Mouse (Mus musculus): ENCODE data around the gene Selenon.

Selenon gene

DNA sequence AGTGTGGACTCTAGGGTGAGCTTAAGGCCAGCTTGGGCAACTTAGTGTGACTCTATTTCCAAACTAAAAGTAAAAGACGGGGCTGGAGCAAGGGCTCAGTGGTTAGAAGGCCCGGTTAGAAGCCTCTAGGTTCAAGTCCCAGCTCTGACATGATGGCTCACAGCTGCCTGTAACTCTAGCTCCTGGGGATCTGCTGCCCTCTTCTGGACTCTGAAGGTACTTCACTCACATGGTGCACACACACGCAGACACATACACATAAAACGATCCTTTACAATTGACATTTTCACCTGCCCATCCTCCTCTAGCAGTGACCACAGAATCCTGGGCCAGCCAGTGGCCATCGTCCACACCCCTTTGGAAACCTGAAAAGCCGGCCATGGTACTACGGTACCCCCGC lies 2.1 kb downstream of the Selenon start:
- in situ Hi-C loops (cut with MboI; ENCODE audit: unreplicated experiment in 2 of 2): loop anchor here in 1 of 2 experiments (10.0 kb wide), 1 partner anchor 325 kb away; no protein-coding TSS in a partner anchor

DNA sequence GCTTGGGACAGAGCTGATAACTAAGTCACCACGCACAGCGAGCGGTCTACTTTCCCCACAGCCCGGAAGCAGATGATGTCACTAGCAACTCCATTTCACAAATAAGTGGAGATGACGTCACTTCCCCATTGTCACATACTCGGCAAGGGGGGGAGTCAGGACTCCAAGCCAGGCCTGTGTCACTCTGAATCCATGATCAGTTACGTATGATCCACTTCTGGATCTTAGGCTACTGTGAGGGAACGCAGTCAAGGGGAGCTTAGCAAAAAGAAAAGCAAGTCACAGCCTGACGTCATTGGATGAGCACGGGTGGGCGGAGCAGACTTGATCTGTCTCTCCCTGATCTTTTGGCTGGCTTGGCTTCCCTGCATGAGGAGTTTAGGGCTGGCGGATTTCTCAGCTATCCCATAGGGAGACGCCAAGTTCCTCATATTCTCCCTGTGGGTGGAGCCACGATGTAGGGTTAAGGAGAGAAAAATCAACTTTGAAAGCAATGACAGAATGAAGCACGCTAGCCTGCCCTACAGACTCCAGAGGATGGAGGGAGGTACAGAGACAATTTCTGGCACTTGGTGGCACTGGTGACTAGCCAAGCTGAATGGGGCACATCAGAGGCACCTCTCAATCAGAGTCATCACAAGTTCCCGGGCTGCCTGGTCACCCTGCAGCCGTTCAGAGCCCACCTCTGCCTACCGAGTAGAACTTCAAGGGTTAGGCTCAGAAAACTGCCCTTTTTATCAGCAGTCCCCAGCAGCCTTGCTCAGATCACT lies 3.6 kb downstream of the Selenon start:
- in situ Hi-C loops (cut with MboI; ENCODE audit: unreplicated experiment in 2 of 2): loop anchor here in 1 of 2 experiments (10.0 kb wide), 1 partner anchor 326 kb away; no protein-coding TSS in a partner anchor

DNA sequence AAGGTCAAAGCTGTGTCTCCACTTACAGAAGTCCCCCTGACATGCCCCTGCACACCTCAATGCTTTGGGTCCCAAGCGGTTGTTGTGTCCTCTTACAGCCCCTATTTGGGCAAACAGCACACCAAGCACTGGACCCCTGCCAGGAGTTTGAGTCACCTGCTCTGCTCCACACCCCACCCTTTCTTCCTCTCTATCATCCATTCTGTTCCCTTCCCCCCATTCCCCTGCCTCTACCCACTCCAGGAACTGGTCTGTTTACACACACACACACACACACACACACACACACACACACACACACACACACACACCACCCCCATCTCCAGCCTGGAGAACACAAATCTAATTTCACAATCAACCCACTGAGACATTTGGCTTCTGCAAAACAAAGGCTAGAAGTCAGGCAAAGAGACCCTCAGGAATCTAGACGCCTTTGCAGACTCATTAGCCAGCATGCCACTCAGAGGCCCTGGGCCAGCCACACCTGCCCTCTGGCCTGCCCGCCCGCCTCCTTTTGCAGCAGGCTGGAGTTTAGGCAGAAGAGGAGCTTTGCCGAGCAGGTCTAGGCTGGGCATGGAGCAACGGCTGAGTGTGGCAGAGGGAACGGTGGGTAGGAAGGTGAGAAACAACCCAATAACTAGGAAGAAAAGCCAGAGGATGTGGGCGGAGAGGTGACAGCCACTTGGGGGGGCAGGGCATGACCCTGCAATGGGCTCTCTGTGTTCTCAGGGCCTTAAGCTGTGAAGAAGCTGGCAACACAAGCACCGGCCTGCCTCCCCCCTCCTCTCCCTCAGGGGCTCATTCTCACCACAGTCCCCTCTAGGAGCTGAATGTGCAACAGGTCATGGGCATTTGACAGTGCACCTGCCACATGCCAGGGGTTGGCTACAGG lies 4.9 kb downstream of the Selenon start:
- in situ Hi-C loops (cut with MboI; ENCODE audit: unreplicated experiment in 2 of 2): loop anchor here in 1 of 2 experiments (10.0 kb wide), 1 partner anchor 328 kb away; no protein-coding TSS in a partner anchor

DNA sequence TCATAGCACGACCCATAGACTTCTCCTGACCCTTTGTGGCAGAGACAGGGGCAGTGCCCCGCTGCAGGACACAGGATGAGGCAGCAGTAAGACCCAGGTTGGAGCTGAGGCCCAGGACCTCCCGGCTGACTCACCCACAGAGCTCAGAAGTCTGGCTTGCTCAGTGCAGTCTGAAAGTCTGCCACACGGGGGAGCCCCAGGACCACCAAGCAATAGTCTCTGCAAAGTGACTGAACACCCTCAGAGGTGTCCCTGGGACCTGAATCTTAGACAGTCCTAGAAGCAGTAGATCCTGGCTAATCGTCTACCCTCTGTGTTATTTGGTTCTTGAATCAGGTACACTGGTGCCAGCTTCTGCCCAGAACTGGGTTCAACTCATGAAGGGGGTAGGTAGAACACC lies 8.7 kb downstream of the Selenon start:
- in situ Hi-C loops (cut with MboI; ENCODE audit: unreplicated experiment in 2 of 2): loop anchor here (5.0 to 10.0 kb wide), 6 partner anchors 39 to 334 kb away; no protein-coding TSS in a partner anchor

DNA sequence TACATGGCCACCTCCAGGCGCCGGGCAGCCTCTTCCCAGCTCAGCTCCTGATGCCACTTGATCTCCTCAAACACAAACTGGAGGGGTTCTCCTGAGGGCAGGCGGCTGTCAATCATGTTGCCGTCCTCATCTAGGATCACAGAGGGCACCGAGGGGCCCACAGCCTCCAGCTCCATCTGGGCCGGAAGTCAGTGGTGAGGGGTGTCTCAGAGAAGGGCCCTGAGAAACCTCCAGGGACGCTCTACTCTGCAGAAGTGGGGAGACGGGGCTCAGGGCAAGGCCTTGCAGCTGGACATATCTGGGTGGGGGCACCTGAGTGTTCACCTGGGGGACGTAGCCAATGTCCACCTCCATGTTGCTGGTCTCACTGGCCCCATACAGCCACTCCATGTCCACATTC lies 9.2 kb downstream of the Selenon start:
- in situ Hi-C loops (cut with MboI; ENCODE audit: unreplicated experiment in 2 of 2): loop anchor here (5.0 to 10.0 kb wide), 6 partner anchors 40 to 335 kb away; no protein-coding TSS in a partner anchor

DNA sequence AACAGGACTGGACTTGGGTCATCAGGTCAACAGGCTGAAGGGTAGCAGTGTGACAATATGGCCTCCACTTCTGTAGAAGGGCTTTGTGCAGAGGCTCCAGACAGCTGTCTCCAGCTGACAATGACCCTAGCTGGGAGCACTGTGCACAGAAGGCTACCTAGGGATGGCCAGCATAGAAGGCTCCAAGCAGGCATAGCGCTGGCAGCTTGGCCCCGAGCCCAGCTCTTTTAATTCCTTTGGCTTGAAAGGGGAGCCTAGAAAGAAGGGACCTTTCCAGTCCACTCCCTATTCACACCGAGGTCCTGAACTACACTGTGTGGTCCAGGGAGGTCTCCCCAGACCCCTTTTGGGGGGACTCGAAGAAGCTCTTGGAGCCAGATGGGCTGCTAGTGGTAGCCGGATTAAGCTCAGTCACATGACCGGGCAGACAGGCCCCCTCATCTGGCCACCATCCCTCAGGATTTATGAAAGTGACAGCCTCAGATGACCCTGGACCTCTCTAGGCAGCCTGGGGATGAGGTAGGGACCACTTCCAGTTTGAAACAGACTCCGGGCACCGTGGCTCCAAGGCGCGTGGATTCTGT lies 12.9 kb downstream of the Selenon start:
- in situ Hi-C loops (cut with MboI; ENCODE audit: unreplicated experiment in 2 of 2): no loop called here

DNA sequence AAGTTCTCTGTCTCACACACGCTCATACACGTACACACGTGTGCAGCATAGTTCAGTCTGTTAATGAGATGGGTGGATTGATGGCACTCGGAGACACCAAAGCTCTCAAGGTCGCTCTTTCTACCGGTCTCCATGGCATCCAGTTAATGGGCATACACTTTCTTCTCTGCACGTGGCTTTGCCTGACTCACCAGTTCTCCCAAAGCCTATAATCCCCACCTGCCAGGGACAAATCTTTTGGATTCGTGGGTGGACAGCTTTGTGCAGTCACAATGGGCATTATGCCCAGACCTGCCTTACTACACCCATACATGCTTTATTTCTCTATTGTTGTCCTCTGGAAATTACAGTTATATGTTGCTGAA lies 16.2 kb downstream of the Selenon start:
- in situ Hi-C loops (cut with MboI; ENCODE audit: unreplicated experiment in 2 of 2): no loop called here

DNA sequence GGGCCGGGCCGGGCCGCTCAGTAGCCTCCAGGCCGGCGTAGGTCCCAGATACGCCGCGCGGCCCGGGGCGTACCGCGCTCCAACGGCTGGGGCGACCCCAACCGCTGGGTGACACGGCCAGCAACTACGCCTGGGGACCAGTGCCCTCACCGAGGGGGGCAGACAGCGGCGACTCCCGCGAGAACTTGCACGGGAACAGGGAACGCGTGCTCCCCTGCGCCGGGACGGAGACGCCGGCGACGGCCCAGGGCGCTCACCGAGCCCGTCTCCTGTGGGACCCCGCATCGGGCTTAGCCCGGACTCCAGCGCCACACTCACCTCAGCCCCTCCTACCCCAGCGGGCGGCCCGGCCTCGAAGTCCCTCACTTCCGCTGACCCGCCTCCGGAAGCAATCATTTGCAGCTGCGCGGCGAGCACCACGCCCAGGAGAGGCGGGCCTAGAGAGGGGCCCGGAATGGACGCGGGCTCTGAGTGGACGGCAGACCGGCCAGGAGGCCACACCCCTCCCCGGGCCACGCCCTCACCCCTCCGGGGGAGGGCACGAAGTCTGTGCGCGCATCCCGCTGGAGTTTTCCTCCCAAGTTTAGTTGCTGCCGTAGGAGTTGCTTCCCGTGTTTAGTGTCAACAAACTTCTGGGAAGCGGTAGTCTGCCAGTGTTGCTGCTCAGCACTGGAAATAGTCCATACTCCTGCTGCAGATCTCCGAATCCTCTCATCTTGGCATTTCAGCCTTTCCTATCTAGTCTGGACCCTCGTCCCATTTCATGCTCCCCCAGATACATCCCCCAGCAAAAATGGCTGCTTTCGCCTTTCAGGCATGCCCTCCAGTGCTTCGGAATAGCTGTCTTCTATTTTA lies 16.8 kb downstream of the Selenon start, which contains the start of gene Mtfr1l:
Gene Mtfr1l (minus strand): TSS at position 456 of the 855 bp plus-strand sequence.
- in situ Hi-C loops (cut with MboI; ENCODE audit: unreplicated experiment in 2 of 2): no loop called here

DNA sequence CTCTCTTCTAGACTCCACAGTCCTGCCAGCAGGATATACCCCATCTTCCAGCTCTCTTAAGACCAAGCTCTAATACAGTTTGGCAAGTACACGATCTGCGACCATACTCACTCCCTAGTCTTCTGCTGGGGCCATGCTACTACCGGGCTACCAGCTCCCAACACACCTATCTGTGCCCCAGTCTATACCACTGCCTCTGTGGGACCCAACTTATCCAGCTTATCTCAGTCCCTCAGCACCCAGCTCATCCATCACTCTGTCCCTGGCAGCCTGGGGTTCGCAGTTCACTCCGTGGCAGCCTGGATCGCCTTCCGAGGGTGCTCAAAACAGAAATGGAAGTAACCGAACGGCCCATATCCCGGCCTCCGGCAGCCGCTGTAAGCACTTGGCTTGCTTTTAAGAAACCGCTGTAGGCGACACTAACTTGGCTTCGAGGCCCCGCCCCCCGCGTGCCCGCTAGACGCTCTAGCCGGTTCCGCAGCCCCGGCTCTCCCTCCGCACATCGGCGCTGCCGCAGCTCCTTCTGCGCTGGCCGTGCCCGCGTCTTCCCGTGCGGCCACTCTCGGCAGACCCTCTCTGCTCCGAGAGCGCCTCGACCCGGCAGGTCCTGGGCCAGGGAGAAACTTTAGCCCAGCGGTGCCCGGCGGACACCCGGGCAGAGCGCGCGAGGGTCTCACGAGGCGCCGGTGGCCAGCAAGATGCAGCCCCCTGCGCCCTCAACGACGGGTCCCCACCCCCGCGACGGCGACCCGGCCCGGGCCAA lies 17.7 kb downstream of the Selenon start:
- in situ Hi-C loops (cut with MboI; ENCODE audit: unreplicated experiment in 2 of 2): no loop called here

DNA sequence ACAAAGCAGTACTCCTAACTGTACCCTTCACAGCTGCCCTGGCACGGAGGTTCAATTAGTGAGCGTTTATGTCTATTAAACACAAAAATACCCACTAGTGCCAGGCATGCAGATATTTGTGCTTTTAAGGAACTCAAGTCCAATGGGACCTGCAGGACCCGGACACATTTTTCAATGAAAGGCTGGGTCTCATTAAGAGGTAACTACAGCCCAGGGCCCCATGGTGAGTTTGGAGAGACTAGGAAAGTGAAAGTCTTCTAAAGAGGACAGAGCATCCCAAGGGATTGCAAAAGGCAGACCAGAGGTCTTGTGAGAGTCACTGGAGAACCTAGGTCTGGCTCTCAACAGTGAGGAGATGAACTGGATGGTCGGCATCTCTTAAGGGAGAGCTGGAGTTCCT lies 18.5 kb downstream of the Selenon start:
- in situ Hi-C loops (cut with MboI; ENCODE audit: unreplicated experiment in 2 of 2): no loop called here

DNA sequence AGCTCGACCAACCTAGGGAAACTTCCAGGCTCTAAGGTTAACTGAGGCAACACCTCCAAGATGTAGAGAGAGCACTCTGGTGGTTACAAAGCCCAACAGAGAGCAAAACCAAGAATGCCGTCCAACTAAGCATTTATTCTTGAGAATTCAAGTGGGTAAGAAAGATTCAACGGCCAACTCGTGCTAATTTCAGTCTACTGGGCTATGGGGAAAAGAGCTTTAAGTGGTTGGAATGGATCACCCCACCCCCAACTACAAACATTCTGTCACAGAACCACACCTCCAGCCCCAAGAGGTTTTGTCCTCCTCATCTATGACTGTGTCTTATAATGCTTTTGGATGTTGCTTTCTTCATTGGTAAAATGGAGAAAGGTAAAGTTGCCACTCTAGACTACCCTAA lies 19.0 kb downstream of the Selenon start:
- in situ Hi-C loops (cut with MboI; ENCODE audit: unreplicated experiment in 2 of 2): no loop called here

DNA sequence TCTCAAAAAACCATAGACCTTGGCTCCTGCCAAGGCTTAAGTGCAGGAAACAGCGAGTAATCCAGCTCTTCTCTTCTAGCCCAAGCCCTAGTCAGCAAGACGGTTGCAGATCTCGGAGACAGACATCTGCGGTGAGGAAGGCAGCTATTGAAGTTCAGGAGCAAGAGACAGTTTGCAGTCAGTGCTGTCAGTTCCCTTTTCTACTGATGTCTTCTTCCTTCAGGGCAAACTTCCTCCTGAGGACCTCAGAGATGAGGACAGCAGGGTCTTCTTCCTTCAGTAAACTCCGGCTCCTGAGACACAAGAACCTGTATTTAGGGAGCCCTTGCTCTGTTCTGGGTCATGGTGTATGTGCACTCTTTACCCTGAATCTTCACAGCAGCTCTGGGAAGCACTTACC lies 25.7 kb downstream of the Selenon start:
- in situ Hi-C loops (cut with MboI; ENCODE audit: unreplicated experiment in 2 of 2): no loop called here

DNA sequence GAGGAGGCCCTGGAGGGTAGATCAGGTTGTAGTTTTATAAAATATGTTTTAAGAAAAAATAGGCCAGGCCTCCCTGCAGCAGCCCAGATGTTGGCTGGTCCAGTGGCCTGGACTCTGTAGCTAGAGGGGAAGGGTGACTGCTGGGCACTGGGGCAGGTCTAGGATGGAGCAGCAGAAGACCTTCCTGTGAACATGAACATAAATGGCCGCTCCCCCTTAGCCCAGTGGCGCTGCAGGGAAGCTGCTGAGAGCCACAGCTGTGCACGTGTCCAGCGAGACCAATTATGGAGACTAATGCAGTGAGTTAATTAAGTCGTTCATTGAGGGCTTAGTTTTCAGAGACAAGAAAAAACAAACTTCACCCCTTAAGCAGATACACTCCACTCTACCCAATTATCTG lies 26.2 kb downstream of the Selenon start:
- in situ Hi-C loops (cut with MboI; ENCODE audit: unreplicated experiment in 2 of 2): no loop called here

DNA sequence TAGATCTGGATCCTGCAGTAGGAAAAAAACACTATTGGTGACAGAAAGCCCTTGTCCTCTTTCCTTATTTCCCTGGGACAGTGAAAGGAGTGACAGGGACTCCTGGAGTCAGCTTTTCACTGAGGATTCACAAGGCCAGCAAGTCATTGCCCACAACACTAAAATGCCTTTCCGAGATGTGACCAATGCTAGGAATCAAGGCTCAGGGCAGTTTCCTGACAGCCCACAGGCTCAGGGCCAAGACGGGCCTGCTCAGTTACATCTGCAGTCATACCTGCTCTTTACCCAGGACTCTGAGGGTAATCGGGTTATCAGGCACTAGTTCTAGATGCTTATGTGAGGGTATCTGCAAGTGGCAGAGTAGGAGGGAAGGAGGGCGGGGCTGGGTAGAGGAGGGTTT lies 28.5 kb downstream of the Selenon start:
- in situ Hi-C loops (cut with MboI; ENCODE audit: unreplicated experiment in 2 of 2): no loop called here

DNA sequence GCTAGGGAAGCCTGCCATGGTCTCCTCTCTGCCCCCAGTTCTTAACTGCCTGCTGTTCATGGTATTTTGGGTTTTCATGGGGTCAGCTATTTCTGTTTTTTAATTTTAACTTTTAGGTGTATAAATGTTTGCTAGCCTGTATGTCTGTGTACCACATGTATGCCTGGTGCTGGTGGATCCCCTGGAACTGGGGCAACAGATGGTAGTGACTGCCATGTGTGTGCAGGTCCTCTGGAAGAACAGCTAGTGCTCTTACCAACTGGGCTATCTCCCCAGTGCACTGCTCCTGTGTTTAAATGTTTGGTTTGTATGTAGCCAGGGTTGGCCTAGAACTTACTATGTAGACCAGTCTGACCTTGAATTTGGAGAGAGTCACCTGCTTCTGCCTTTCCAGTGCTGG lies 32.7 kb downstream of the Selenon start:
- in situ Hi-C loops (cut with MboI; ENCODE audit: unreplicated experiment in 2 of 2): no loop called here

DNA sequence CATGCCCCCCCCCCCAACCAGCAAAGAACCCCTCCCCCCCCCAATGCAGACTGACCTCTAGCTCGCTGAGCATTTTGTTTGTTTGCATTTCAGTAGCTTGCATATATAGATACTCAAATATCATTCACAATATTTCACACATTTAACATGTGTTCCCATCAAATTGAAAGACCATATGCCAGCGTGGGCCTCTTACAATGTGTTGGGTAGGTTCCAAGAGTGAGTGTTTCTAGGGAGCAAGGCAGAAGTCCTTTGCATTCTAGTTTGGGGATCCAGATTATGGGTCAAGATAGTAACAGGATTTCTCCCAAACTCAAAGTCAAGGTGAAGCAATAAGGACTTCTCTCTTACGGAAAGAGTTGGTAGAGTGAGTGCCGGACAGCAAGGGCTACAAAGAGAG lies 33.4 kb downstream of the Selenon start:
- in situ Hi-C loops (cut with MboI; ENCODE audit: unreplicated experiment in 2 of 2): no loop called here

DNA sequence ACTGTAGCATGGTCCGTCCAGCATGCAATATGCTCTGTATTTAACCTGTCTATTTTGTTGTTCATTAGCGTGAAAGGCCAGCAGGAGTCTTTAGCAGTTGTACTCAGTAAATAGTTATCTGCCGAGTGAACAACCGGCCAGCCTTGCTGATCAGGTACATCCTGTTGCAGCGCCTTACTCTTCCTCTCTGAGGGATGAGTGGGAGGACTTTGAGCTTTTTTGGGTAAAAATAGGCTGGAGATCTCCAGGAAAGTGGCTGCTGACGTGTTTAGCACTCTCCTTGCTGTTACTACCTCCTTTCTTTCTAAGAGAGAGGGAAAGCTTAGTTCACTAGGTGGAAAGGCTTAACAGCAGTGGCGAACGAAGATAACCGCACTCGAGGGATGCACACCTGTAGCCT lies 34.2 kb downstream of the Selenon start:
- in situ Hi-C loops (cut with MboI; ENCODE audit: unreplicated experiment in 2 of 2): no loop called here

DNA sequence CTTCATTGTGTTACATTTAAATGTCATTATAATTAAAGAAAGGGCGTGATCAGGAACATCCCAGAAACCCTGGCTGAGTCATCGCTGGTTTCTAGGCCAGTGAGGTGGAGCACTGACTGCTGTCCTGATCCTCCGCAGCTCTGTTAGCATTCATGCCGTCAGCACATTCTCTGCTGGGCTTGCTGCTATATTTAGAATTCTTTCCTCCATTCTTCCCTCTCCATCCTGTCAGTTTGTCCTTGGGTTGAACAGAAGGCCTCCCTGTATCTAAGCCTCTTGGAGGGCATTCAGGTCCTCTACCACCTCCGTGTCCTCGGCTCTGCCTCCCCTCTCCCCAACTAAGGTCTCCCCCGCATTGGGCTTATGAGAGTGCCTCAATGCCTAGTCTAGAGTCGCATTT lies 35.0 kb downstream of the Selenon start:
- in situ Hi-C loops (cut with MboI; ENCODE audit: unreplicated experiment in 2 of 2): no loop called here

DNA sequence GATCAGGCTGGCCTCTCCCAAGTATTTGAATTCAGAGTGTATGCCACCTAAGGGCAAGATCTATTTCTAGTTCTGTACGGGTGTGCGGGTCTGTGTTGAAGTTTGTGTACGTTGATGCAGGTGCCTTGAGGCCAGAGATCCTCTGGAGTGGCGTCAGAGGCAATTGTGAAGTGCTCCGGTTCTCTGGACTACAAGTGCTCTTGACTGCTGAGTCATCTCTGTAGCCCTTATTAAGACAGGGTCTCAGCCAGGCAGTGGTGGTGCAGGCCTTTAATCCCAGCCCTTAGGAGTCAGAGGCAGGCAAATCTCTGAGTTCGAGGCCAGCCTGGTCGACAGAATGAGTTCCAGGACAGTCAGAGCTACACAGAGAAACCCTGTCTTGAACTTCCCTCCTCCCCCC lies 36.4 kb downstream of the Selenon start:
- in situ Hi-C loops (cut with MboI; ENCODE audit: unreplicated experiment in 2 of 2): no loop called here

All from v-Abl transformed pro-B cells (cell line).